Mouse (Mus musculus): ENCODE data around the gene Ccl22. TPM values are rescaled to one million over a fixed set of nuclear protein-coding genes. Genes with fewer than 3 reads are reported as not detected.

Gene Ccl22
- polyA plus RNA-seq, 1 experiment from 2014 or later, result not detected

DNA sequence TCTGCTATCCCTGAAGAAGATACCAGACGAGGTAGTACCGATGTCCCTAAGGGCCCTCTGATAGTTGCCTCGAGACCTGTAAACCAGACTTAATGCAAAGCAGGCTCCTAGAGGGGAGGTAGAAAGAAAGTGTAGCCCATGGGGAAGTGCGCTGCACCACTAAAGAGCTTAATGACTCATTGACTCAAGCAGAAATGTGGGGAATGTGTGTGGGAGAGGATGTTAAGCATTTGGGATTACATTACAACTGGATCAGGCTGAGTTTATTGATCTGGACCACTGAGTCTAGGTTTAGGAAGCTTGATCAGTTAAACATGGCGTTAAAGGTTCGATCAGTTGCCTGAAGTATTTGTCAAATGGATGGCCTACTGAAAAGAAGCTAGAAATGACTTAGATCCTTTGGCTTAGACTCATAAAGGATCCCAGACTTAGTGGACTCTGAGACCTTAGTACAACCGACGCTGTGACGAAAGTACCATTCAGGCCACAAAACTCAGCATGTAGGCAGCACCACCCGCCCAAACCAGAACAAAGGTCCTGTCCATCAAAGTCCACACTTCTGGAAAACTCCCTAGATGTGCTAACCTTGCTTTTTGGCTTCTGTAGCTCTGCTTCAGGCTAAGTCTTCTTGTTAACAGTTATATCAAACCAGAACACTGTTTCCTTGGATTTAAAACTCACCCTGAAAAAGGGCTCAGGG, 44.0 kb downstream of the Ccl22 start:
- Histone ChIP-seq H3K9me3 (ENCODE audit: control insufficient read depth, low read length) (no peaks in the 10 kb centered on the region), H3K9ac (replicated peaks; ENCODE audit: low read depth, low read length) (no peak overlapping the region), H3K27me3 (ENCODE audit: control insufficient read depth, insufficient read depth, low read length) (no peaks in the 10 kb centered on the region), H3K4me3 (ENCODE audit: low read depth, low read length) (no peak overlapping the region), H3K4me1 (ENCODE audit: control insufficient read depth, insufficient read depth, low read length) (no peaks in the 10 kb centered on the region), H3K4me2 (ENCODE audit: low read depth, low read length) (no peak overlapping the region), H3K36me3 (ENCODE audit: control insufficient read depth, insufficient read depth, low read length) (no peaks in the 10 kb centered on the region), H3K27ac (ENCODE audit: low read depth, low read length) (no peak overlapping the region)
- no peak for ATAC-seq (ENCODE audit: low read depth)
- WGBS, result 65% methylated on average over 10 of the region's 10 CpGs

DNA sequence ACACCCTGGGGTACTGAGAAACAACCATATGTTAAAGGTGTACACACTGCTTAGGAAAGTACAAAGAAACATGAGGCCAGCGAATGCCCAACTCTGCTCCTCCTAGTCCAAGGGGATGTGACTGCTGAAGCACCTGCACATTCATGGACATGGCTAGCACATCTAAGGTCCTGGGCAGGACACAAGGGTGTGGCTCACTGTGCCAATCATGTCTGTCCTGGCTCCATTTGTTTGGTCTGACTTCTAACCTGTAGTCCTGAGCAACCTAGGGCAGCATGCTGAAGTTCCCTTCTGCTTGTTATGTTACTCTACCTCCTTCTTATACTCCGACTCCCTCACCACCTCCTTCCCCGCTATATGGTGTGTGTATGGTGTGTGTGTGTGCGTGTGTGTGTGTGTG, 49.0 kb downstream of the Ccl22 start:
- no peaks in the 10 kb centered on the region for H3K36me3 ChIP-seq (ENCODE audit: control insufficient read depth, insufficient read depth, low read length)
- no peaks in the 10 kb centered on the region for H3K27me3 ChIP-seq (ENCODE audit: control insufficient read depth, insufficient read depth, low read length)
- no peak overlapping the region for H3K4me2 ChIP-seq (ENCODE audit: low read depth, low read length)
- H3K9ac ChIP-seq (replicated peaks; ENCODE audit: low read depth, low read length), result no peak overlapping the region
- no peaks in the 10 kb centered on the region for H3K4me1 ChIP-seq (ENCODE audit: control insufficient read depth, insufficient read depth, low read length)
- no peak for ATAC-seq (ENCODE audit: low read depth)
- WGBS, result 91% methylated on average over 4 of the region's 4 CpGs
- H3K9me3 ChIP-seq (ENCODE audit: control insufficient read depth, low read length), result no peaks in the 10 kb centered on the region
- no peak overlapping the region for H3K4me3 ChIP-seq (ENCODE audit: low read depth, low read length)
- H3K27ac ChIP-seq (ENCODE audit: low read depth, low read length), result no peak overlapping the region

- Histone ChIP-seq H3K4me3 (ENCODE audit: low read depth, low read length) (no peak overlapping the region), H3K4me2 (ENCODE audit: low read depth, low read length) (no peak overlapping the region), H3K4me1 (ENCODE audit: control insufficient read depth, insufficient read depth, low read length) (no peaks in the 10 kb centered on the region), H3K36me3 (ENCODE audit: control insufficient read depth, insufficient read depth, low read length) (no peaks in the 10 kb centered on the region), H3K9ac (replicated peaks; ENCODE audit: low read depth, low read length) (no peak overlapping the region), H3K9me3 (ENCODE audit: control insufficient read depth, low read length) (no peaks in the 10 kb centered on the region), H3K27me3 (ENCODE audit: control insufficient read depth, insufficient read depth, low read length) (no peaks in the 10 kb centered on the region), H3K27ac (ENCODE audit: low read depth, low read length) (no peak overlapping the region)
- 97% methylated on average over 2 of the region's 2 CpGs for WGBS
- ATAC-seq (ENCODE audit: low read depth), result no peak
Measured at GRCm38 (mm10) chr8:94794782-94795181, 49.4 kb downstream of the Ccl22 start.

DNA sequence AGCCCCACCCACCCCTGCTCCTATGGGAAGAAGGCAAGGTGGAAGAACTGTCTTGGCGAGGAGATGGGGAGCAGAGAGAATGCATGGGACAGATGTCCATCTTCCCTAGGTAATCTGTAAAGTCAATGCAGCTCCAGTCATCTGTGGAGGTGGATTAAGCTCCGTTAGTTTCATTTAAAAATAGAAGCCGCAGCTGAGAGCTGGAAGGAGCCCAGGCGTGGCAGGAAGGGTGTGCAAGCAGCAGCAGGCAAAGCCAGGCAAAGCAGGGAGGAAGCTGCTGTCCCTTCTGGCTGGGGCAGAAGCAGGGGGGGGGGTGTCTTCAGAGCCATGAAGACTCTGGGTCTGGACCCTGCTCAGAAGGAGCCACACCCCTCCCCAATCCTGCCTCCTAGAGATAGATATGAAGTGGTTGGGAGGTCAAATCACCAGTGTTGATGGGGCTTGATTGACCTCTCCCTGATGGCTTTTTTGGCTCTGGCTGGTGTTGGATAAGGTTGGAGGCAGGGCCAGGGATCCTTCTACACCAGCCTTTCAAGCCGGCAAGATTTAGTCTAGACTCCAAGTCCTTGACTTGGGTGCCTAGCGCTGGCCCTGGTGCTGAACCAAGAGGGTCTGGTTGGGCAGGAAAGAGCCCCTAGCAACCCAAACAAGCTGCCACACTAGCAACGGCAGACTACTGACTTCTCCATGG, 55.0 kb downstream of the Ccl22 start:
- no peaks in the 10 kb centered on the region for H3K36me3 ChIP-seq (ENCODE audit: control insufficient read depth, insufficient read depth, low read length)
- WGBS, result 71% methylated on average over 7 of the region's 7 CpGs
- no peaks in the 10 kb centered on the region for H3K9me3 ChIP-seq (ENCODE audit: control insufficient read depth, low read length)
- no peak overlapping the region for H3K27ac ChIP-seq (ENCODE audit: low read depth, low read length)
- H3K4me3 ChIP-seq (ENCODE audit: low read depth, low read length), result no peak overlapping the region
- no peak for ATAC-seq (ENCODE audit: low read depth)
- no peak overlapping the region for H3K9ac ChIP-seq (replicated peaks; ENCODE audit: low read depth, low read length)
- no peak overlapping the region for H3K4me2 ChIP-seq (ENCODE audit: low read depth, low read length)
- H3K27me3 ChIP-seq (ENCODE audit: control insufficient read depth, insufficient read depth, low read length), result no peaks in the 10 kb centered on the region
- no peaks in the 10 kb centered on the region for H3K4me1 ChIP-seq (ENCODE audit: control insufficient read depth, insufficient read depth, low read length)

Other genes with a start within 250 kb of the Ccl22 start
- 27.2 and 33.7 TPM in 2 replicates for gene Cpne2, start 212.6 kb upstream of the Ccl22 start, polyA plus RNA-seq (2014; fragmentation: Nextera tagmentation; extraction: Ambion mirVana)
- 50.2 and 56.4 TPM in 2 replicates for gene Rspry1, start 143.7 kb upstream of the Ccl22 start, polyA plus RNA-seq (2014; fragmentation: Nextera tagmentation; extraction: Ambion mirVana)
- gene Fam192a, start 143.6 kb upstream of the Ccl22 start, polyA plus RNA-seq (2014; fragmentation: Nextera tagmentation; extraction: Ambion mirVana), result 72.8 and 81.4 TPM in 2 replicates
- 71.1 and 105 TPM in 2 replicates for gene Arl2bp, start 79.0 kb upstream of the Ccl22 start, polyA plus RNA-seq (2014; fragmentation: Nextera tagmentation; extraction: Ambion mirVana)
- gene Pllp, start 49.3 kb upstream of the Ccl22 start, polyA plus RNA-seq (2014; fragmentation: Nextera tagmentation; extraction: Ambion mirVana), result 2.2 and 2.9 TPM in 2 replicates
- 25.8 and 41.6 TPM in 2 replicates for gene Cx3cl1, start 26.4 kb downstream of the Ccl22 start, polyA plus RNA-seq (2014; fragmentation: Nextera tagmentation; extraction: Ambion mirVana)
- 0.79 and 1.4 TPM in 2 replicates for gene Ccl17, start 64.9 kb downstream of the Ccl22 start, polyA plus RNA-seq (2014; fragmentation: Nextera tagmentation; extraction: Ambion mirVana)
- 62.3 and 67.1 TPM in 2 replicates for gene Coq9, start 92.7 kb downstream of the Ccl22 start, polyA plus RNA-seq (2014; fragmentation: Nextera tagmentation; extraction: Ambion mirVana)
- 149 and 174 TPM in 2 replicates for gene Ciapin1, start 92.8 kb downstream of the Ccl22 start, polyA plus RNA-seq (2014; fragmentation: Nextera tagmentation; extraction: Ambion mirVana)
- gene Polr2c, start 111.9 kb downstream of the Ccl22 start, polyA plus RNA-seq (2014; fragmentation: Nextera tagmentation; extraction: Ambion mirVana), result 118 TPM in 2 replicates
- 66.6 and 103 TPM in 2 replicates for gene Dok4, start 130.7 kb downstream of the Ccl22 start, polyA plus RNA-seq (2014; fragmentation: Nextera tagmentation; extraction: Ambion mirVana)
- gene Ccdc102a, start 172.5 kb downstream of the Ccl22 start, polyA plus RNA-seq (2014; fragmentation: Nextera tagmentation; extraction: Ambion mirVana), result 2.9 and 7.9 TPM in 2 replicates
- 0.11 and 0.21 TPM in 2 replicates for gene Adgrg5, start 178.1 kb downstream of the Ccl22 start, polyA plus RNA-seq (2014; fragmentation: Nextera tagmentation; extraction: Ambion mirVana)
- gene Adgrg1, start 229.2 kb downstream of the Ccl22 start, polyA plus RNA-seq (2014; fragmentation: Nextera tagmentation; extraction: Ambion mirVana), result 93.5 and 116 TPM in 2 replicates

Measured in neural tube, embryonic 14.5 days (tissue).